Mouse (Mus musculus) limb, embryonic 15.5 days (tissue): ENCODE data around the gene Olfr2. TPM values are rescaled to one million over a fixed set of nuclear protein-coding genes. Genes with fewer than 3 reads are reported as not detected.

Source experiments
- ATAC-seq: fragments of 200-750 bp; cut with Nextera tagmentation; 2 replicates; pipeline ENCODE4 v1.8.0; 2017; ENCODE audit warnings: low read depth, moderate TSS enrichment; ENCODE audit not compliant: insufficient number of reproducible peaks, low FRiP score, low TSS enrichment
- H3K27ac ChIP-seq: fragments of 300-500 bp; sonication (generic); 2 replicates; pipeline ENCODE4 v1.5.1; 2015; ENCODE audit warnings: moderate library complexity, mild to moderate bottlenecking, inconsistent platforms
- H3K27me3 ChIP-seq: fragments of 300-500 bp; sonication (generic); 2 replicates; pipeline ENCODE4 v1.6.1; 2015; ENCODE audit warnings: inconsistent platforms
- H3K36me3 ChIP-seq: fragments of 300-500 bp; sonication (generic); 2 replicates; pipeline ENCODE4 v1.6.1; 2015; ENCODE audit warnings: inconsistent platforms
- H3K4me1 ChIP-seq: fragments of 300-500 bp; sonication (generic); 2 replicates; pipeline ENCODE4 v1.6.1; 2015; ENCODE audit warnings: inconsistent platforms
- H3K4me2 ChIP-seq: fragments of 300-500 bp; sonication (generic); 2 replicates; pipeline ENCODE4 v1.6.1; 2015; ENCODE audit warnings: mild to moderate bottlenecking, inconsistent platforms
- H3K4me3 ChIP-seq: fragments of 300-500 bp; sonication (generic); 2 replicates; pipeline ENCODE4 v1.5.1; 2015; ENCODE audit warnings: mild to moderate bottlenecking, inconsistent platforms
- H3K9ac ChIP-seq: fragments of 300-500 bp; sonication (generic); 2 replicates; pipeline ENCODE4 v1.6.1; 2015; ENCODE audit warnings: inconsistent platforms
- H3K9me3 ChIP-seq: fragments of 300-500 bp; sonication (generic); 2 replicates; pipeline ENCODE4 v1.6.1; 2016; ENCODE audit warnings: inconsistent platforms
- WGBS: fragments of 180-500 bp; shearing (Covaris S2); methylation state at CpG from one replicate; pipeline ENCODE4 v1.1.7; 2015; 5-methylcytosine and 5-hydroxymethylcytosine counted together
- polyA plus RNA-seq: library from polyadenylated mRNA; unstranded; fragments of >200 nt; fragmentation: Nextera tagmentation; extraction: Ambion mirVana; gene quantifications from 2 replicates; pipeline ENCODE4 v1.2.1, GENCODE M21; 2015

The Olfr2 gene
- polyA plus RNA-seq, 1 experiment from 2014 or later: not detected

DNA sequence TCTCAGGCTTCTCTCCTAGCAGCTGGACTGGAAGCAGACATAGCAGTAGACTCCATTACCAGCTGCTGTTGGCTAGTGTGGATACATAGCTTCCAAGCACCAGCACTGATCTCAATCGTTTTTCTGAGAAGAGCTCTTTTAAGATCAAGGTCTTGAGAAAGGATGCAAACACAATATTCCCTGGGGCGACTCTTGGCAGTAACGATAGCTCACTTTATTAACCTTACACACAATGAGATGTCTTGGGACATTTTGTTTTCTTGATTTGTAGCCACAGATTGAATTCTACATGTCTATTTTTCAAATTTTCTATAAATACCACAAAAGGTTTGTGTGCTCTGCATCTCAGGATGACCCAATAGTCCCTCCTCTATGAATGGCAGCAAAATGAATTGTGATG lies 57.7 kb downstream of the Olfr2 start, which contains the start of gene Olfr710:
Olfr710 (minus strand) TSS at position 101 of the 400 bp plus-strand sequence.
- Histone ChIP-seq H3K9me3 (no peaks in the 10 kb centered on the region), H3K36me3 (no peaks in the 10 kb centered on the region), H3K4me3 (no peak within 1 kb of the TSS), H3K27ac (no peak within 1 kb of the TSS), H3K27me3 (no peaks in the 10 kb centered on the region), H3K4me1 (no peaks in the 10 kb centered on the region), H3K4me2 (no peak within 1 kb of the TSS), H3K9ac (no peak within 1 kb of the TSS)
- no peak for ATAC-seq
- 68% methylated on average over 3 of the region's 3 CpGs for WGBS

Other genes with a start within 250 kb of the Olfr2 start
- gene Olfr699, start 212.9 kb downstream of the Olfr2 start, polyA plus RNA-seq: not detected in 2 replicates
- not detected in 2 replicates for gene Olfr700, start 197.2 kb downstream of the Olfr2 start, polyA plus RNA-seq
- gene Olfr701, start 191.9 kb downstream of the Olfr2 start, polyA plus RNA-seq: not detected in 2 replicates
- gene Olfr702, start 172.2 kb downstream of the Olfr2 start, polyA plus RNA-seq: not detected in 2 replicates
- gene Olfr703, start 162.7 kb downstream of the Olfr2 start, polyA plus RNA-seq: not detected in 2 replicates
- not detected in 2 replicates for gene Olfr704, start 142.9 kb downstream of the Olfr2 start, polyA plus RNA-seq
- not detected in 2 replicates for gene Olfr705, start 129.2 kb downstream of the Olfr2 start, polyA plus RNA-seq
- not detected in 2 replicates for gene Olfr706, start 117.9 kb downstream of the Olfr2 start, polyA plus RNA-seq
- not detected in 2 replicates for gene Olfr707, start 104.8 kb downstream of the Olfr2 start, polyA plus RNA-seq
- gene Olfr1532-ps1, start 98.1 kb downstream of the Olfr2 start, polyA plus RNA-seq: not detected in 2 replicates
- gene Olfr709-ps1, start 73.9 kb downstream of the Olfr2 start, polyA plus RNA-seq: not detected in 2 replicates
- not detected in 2 replicates for gene Olfr710, start 57.8 kb downstream of the Olfr2 start, polyA plus RNA-seq
- not detected in 2 replicates for gene Olfr6, start 42.1 kb downstream of the Olfr2 start, polyA plus RNA-seq
- gene Olfr711, start 30.6 kb downstream of the Olfr2 start, polyA plus RNA-seq: not detected in 2 replicates
- gene Olfr713, start 25.1 kb upstream of the Olfr2 start, polyA plus RNA-seq: not detected in 2 replicates
- gene Olfr714, start 64.9 kb upstream of the Olfr2 start, polyA plus RNA-seq: not detected in 2 replicates
- gene Olfr17, start 87.1 kb upstream of the Olfr2 start, polyA plus RNA-seq: not detected in 2 replicates
- not detected in 2 replicates for gene Olfr715b, start 104.3 kb upstream of the Olfr2 start, polyA plus RNA-seq
- gene Olfr715, start 125.0 kb upstream of the Olfr2 start, polyA plus RNA-seq: not detected in 2 replicates
- gene Olfr716, start 132.3 kb upstream of the Olfr2 start, polyA plus RNA-seq: not detected in 2 replicates
- gene Nlrp14, start 160.9 kb upstream of the Olfr2 start, polyA plus RNA-seq: not detected in 2 replicates
- gene Rbmxl2, start 203.4 kb upstream of the Olfr2 start, polyA plus RNA-seq: not detected in 2 replicates